Mouse (Mus musculus): ENCODE measurements around the gene Ltv1. TPM values are rescaled to one million over a fixed set of nuclear protein-coding genes. Genes with fewer than 3 reads are reported as not detected.

Gene Ltv1
- polyA plus RNA-seq, 1 experiment = 22.9 TPM

GRCm38 (mm10) chr10:13225377-13226063 lies 32.6 kb upstream of the Ltv1 start:
- H3K4me3 ChIP-seq (ENCODE audit: insufficient read depth, low read length) = no peak overlapping the region
- TF ChIP-seq CTCF (IDR thresholded peaks at IDR 0.05; ENCODE audit: extremely low read depth, insufficient read depth, low read length) = no peak
- TF ChIP-seq POLR2A (IDR thresholded peaks at IDR 0.05; ENCODE audit: extremely low read depth, insufficient read depth, low read length) = no peak
- no peak overlapping the region for H3K27ac ChIP-seq (ENCODE audit: insufficient read depth, low read length)

GRCm38 (mm10) chr10:13222135-13222534 lies 29.2 kb upstream of the Ltv1 start:
- H3K27ac ChIP-seq (ENCODE audit: insufficient read depth, low read length) = no peak overlapping the region
- TF ChIP-seq POLR2A (IDR thresholded peaks at IDR 0.05; ENCODE audit: extremely low read depth, insufficient read depth, low read length) (no peak), CTCF (IDR thresholded peaks at IDR 0.05; ENCODE audit: extremely low read depth, insufficient read depth, low read length) (no peak)

More at GRCm38 (mm10) chr10:13225377-13226063, 32.6 kb upstream of the Ltv1 start:
- H3K4me1 ChIP-seq (ENCODE audit: control insufficient read depth, insufficient read depth, low read length) = no peaks in the 10 kb centered on the region

GRCm38 (mm10) chr10:13220061-13220460 lies 27.1 kb upstream of the Ltv1 start:
- Histone ChIP-seq H3K4me3 (ENCODE audit: insufficient read depth, low read length) (no peak overlapping the region), H3K4me1 (ENCODE audit: control insufficient read depth, insufficient read depth, low read length) (no peaks in the 10 kb centered on the region), H3K27ac (ENCODE audit: insufficient read depth, low read length) (no peak overlapping the region)
- no peak for TF ChIP-seq POLR2A (IDR thresholded peaks at IDR 0.05; ENCODE audit: extremely low read depth, insufficient read depth, low read length)
- TF ChIP-seq CTCF (IDR thresholded peaks at IDR 0.05; ENCODE audit: extremely low read depth, insufficient read depth, low read length) = no peak

More at GRCm38 (mm10) chr10:13222135-13222534, 29.2 kb upstream of the Ltv1 start:
- Histone ChIP-seq H3K4me1 (ENCODE audit: control insufficient read depth, insufficient read depth, low read length) (no peaks in the 10 kb centered on the region), H3K4me3 (ENCODE audit: insufficient read depth, low read length) (no peak overlapping the region)

GRCm38 (mm10) chr10:13213956-13214355 lies 21.0 kb upstream of the Ltv1 start:
- Histone ChIP-seq H3K27ac (ENCODE audit: insufficient read depth, low read length) (no peak overlapping the region), H3K4me3 (ENCODE audit: insufficient read depth, low read length) (no peak overlapping the region), H3K4me1 (ENCODE audit: control insufficient read depth, insufficient read depth, low read length) (no peaks in the 10 kb centered on the region; the same call in 1 of the 2 replicates)
- TF ChIP-seq POLR2A (IDR thresholded peaks at IDR 0.05; ENCODE audit: extremely low read depth, insufficient read depth, low read length) = no peak
- TF ChIP-seq CTCF (IDR thresholded peaks at IDR 0.05; ENCODE audit: extremely low read depth, insufficient read depth, low read length) = no peak

GRCm38 (mm10) chr10:13212829-13213228 lies 19.9 kb upstream of the Ltv1 start:
- H3K4me1 ChIP-seq (ENCODE audit: control insufficient read depth, insufficient read depth, low read length) = no peaks in the 10 kb centered on the region; the same call in 1 of the 2 replicates
- H3K27ac ChIP-seq (ENCODE audit: insufficient read depth, low read length) = no peak overlapping the region
- no peak overlapping the region for H3K4me3 ChIP-seq (ENCODE audit: insufficient read depth, low read length)
- no peak for TF ChIP-seq POLR2A (IDR thresholded peaks at IDR 0.05; ENCODE audit: extremely low read depth, insufficient read depth, low read length)
- TF ChIP-seq CTCF (IDR thresholded peaks at IDR 0.05; ENCODE audit: extremely low read depth, insufficient read depth, low read length) = no peak

- no peaks in the 10 kb centered on the region; the same call in 1 of the 2 replicates for H3K4me1 ChIP-seq (ENCODE audit: control insufficient read depth, insufficient read depth, low read length)
- no peak overlapping the region for H3K4me3 ChIP-seq (ENCODE audit: insufficient read depth, low read length)
- TF ChIP-seq CTCF (IDR thresholded peaks at IDR 0.05; ENCODE audit: extremely low read depth, insufficient read depth, low read length) (no peak), POLR2A (IDR thresholded peaks at IDR 0.05; ENCODE audit: extremely low read depth, insufficient read depth, low read length) (no peak)
- no peak overlapping the region for H3K27ac ChIP-seq (ENCODE audit: insufficient read depth, low read length)
Measured at GRCm38 (mm10) chr10:13212326-13212725, 19.4 kb upstream of the Ltv1 start.

- Histone ChIP-seq H3K4me1 (ENCODE audit: control insufficient read depth, insufficient read depth, low read length) (no peaks in the 10 kb centered on the region; the same call in 1 of the 2 replicates), H3K4me3 (ENCODE audit: insufficient read depth, low read length) (no peak overlapping the region), H3K27ac (ENCODE audit: insufficient read depth, low read length) (no peak overlapping the region)
- TF ChIP-seq POLR2A (IDR thresholded peaks at IDR 0.05; ENCODE audit: extremely low read depth, insufficient read depth, low read length) (no peak), CTCF (IDR thresholded peaks at IDR 0.05; ENCODE audit: extremely low read depth, insufficient read depth, low read length) (no peak)
Measured at GRCm38 (mm10) chr10:13209930-13210637, 17.1 kb upstream of the Ltv1 start.

GRCm38 (mm10) chr10:13209506-13209905 lies 16.5 kb upstream of the Ltv1 start:
- Histone ChIP-seq H3K4me3 (ENCODE audit: insufficient read depth, low read length) (no peak overlapping the region), H3K4me1 (ENCODE audit: control insufficient read depth, insufficient read depth, low read length) (no peaks in the 10 kb centered on the region; the same call in 1 of the 2 replicates), H3K27ac (ENCODE audit: insufficient read depth, low read length) (no peak overlapping the region)
- TF ChIP-seq CTCF (IDR thresholded peaks at IDR 0.05; ENCODE audit: extremely low read depth, insufficient read depth, low read length) (no peak), POLR2A (IDR thresholded peaks at IDR 0.05; ENCODE audit: extremely low read depth, insufficient read depth, low read length) (no peak)

- Histone ChIP-seq H3K27ac (ENCODE audit: insufficient read depth, low read length) (no peak overlapping the region), H3K4me3 (ENCODE audit: insufficient read depth, low read length) (no peak overlapping the region), H3K4me1 (ENCODE audit: control insufficient read depth, insufficient read depth, low read length) (no peaks in the 10 kb centered on the region)
- no peak for TF ChIP-seq POLR2A (IDR thresholded peaks at IDR 0.05; ENCODE audit: extremely low read depth, insufficient read depth, low read length)
- TF ChIP-seq CTCF (IDR thresholded peaks at IDR 0.05; ENCODE audit: extremely low read depth, insufficient read depth, low read length) = no peak
Measured at GRCm38 (mm10) chr10:13209061-13209460, 16.1 kb upstream of the Ltv1 start.

Data from cortical plate, adult 2 months (tissue).